Mouse (Mus musculus): Measurements from ENCODE around the gene Fbxo41. TPM values are rescaled to one million over a fixed set of nuclear protein-coding genes. Genes with fewer than 3 reads are reported as not detected.

Fbxo41 gene
- polyA plus RNA-seq, 1 experiment, result not detected

DNA sequence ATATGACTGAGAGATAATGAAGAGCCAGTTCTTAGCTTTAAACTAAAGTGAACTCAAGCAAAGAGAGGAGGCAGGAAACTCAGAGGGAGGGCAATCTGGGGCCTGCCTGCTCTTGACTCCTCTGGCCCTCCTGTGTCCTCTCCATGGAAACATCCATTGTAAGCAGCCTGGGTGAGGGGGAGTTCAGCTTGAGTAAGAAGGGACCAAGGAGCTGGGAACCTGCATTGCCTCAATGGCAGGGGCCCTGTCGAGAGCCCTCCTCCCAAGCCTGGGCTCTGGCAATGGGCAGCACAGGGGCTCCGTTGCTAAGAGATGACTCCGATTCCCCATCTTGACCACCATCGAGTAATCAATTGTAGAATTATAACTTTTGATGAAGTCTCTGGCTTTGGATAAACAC, 14.3 kb downstream of the Fbxo41 start:
- TF ChIP-seq CTCF (IDR thresholded peaks at IDR 0.05; ENCODE audit: control insufficient read depth, insufficient read depth, low read length), result no peak
- TF ChIP-seq POLR2A (IDR thresholded peaks at IDR 0.05; ENCODE audit: borderline replicate concordance, control insufficient read depth, low read depth, low read length), result no peak
- H3K4me3 ChIP-seq (replicated peaks; ENCODE audit: control insufficient read depth, low read depth, low read length), result no peak overlapping the region
- H3K27ac ChIP-seq (ENCODE audit: control insufficient read depth, insufficient read depth, low read depth, low read length, poor library complexity), result no peak overlapping the region
- 82% methylated on average over 4 of the region's 4 CpGs for WGBS
- H3K4me1 ChIP-seq (ENCODE audit: control insufficient read depth, insufficient read depth, low read length), result no peaks in the 10 kb centered on the region

DNA sequence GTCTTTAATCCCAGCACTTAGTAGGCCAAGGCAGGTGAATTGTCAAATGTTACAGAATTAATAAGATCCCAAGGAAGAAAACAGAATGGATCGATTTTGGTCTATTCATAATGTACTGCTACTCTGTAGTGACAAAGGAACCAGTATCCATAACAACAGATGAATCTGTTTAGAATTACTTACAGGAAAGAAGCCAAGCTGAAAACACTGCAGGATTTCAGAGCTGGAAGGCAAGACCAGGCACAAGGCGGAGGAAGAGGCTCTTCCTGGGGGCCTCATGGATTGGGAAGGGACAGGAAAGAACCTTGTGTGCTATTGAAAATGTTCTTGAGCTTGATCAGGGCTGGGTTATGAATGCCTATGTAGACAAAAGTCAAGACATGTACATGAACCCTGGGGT, 17.1 kb downstream of the Fbxo41 start:
- H3K4me1 ChIP-seq (ENCODE audit: control insufficient read depth, insufficient read depth, low read length), result no peaks in the 10 kb centered on the region
- 73% methylated on average over 2 of the region's 2 CpGs for WGBS
- TF ChIP-seq POLR2A (IDR thresholded peaks at IDR 0.05; ENCODE audit: borderline replicate concordance, control insufficient read depth, low read depth, low read length) (no peak), CTCF (IDR thresholded peaks at IDR 0.05; ENCODE audit: control insufficient read depth, insufficient read depth, low read length) (no peak)
- no peak overlapping the region for H3K27ac ChIP-seq (ENCODE audit: control insufficient read depth, insufficient read depth, low read depth, low read length, poor library complexity)
- H3K4me3 ChIP-seq (replicated peaks; ENCODE audit: control insufficient read depth, low read depth, low read length), result no peak overlapping the region

DNA sequence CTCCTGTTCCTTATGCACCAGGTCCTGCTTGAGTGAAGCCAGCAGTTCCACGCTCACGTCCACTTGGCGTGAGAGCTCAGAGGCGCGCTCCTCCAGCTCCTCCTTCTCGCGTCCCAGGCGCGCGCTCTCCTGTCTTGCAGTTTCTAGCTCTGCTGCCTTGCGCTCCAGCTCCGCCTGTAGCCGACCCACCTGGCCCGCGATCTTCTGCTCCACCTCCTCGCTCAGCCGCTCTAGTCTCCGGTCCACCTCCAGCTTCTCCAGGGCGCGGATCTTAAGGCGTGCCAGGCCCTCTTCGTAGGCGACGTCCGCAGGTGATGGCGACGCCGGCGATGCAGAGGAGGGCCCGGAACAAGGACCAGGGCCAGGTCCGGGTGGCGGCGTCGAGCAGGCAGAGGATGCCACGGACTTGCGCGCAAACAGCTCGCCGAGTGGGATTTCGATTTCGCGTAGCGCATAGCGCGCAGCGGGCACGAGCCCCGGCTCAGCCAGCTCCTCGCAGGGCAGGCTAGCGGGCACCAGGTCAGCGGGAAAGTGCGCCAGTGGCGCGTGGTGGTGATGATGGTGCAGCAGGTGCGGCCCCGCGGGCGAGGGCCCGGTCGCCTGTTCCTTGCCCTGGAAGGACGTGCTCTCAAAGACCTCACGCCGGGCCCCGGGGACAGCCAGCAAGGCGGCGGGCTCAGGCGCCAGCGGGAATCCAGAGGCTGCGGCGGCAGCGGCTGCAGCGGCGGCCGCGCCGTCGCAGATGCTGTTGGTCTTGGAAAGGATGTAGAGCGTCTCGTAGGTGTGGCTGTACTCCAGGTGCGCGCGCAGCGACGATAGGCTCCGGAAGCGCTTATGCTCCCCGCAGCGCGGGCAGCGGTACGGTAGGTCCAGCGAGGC, 18.7 kb downstream of the Fbxo41 start:
- TF ChIP-seq CTCF (IDR thresholded peaks at IDR 0.05; ENCODE audit: control insufficient read depth, insufficient read depth, low read length) (no peak), POLR2A (IDR thresholded peaks at IDR 0.05; ENCODE audit: borderline replicate concordance, control insufficient read depth, low read depth, low read length) (no peak)
- no peak overlapping the region for H3K27ac ChIP-seq (ENCODE audit: control insufficient read depth, insufficient read depth, low read depth, low read length, poor library complexity)
- WGBS, result 7% methylated on average over 92 of the region's 92 CpGs
- H3K4me3 ChIP-seq (replicated peaks; ENCODE audit: control insufficient read depth, low read depth, low read length), result no peak overlapping the region
- H3K4me1 ChIP-seq (ENCODE audit: control insufficient read depth, insufficient read depth, low read length), result no peaks in the 10 kb centered on the region

DNA sequence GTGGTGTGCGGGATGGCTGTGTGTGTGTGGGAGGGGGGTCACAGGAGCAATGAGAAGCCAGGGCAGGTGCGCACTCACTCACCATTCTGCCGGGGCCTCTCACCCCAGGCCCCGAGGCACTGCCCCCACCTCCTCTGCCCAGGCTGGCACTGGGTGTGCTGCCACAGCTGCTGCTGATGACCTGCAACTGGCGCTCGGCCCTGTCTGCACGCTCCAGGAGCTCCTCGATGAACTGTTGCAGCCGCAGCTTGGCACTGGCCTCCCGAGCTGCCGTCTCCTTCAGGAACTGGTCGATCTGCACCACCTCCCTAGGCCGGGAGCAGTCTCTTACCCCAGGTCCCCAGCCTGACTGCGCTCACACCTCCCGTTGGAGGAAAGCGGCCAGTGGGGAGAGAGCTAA, 22.1 kb downstream of the Fbxo41 start:
- TF ChIP-seq CTCF (IDR thresholded peaks at IDR 0.05; ENCODE audit: control insufficient read depth, insufficient read depth, low read length) (no peak), POLR2A (IDR thresholded peaks at IDR 0.05; ENCODE audit: borderline replicate concordance, control insufficient read depth, low read depth, low read length) (no peak)
- WGBS, result 67% methylated on average over 16 of the region's 16 CpGs
- Histone ChIP-seq H3K4me3 (replicated peaks; ENCODE audit: control insufficient read depth, low read depth, low read length) (no peak overlapping the region), H3K27ac (ENCODE audit: control insufficient read depth, insufficient read depth, low read depth, low read length, poor library complexity) (no peak overlapping the region), H3K4me1 (ENCODE audit: control insufficient read depth, insufficient read depth, low read length) (no peaks in the 10 kb centered on the region; the same call in 1 of the 2 replicates)

DNA sequence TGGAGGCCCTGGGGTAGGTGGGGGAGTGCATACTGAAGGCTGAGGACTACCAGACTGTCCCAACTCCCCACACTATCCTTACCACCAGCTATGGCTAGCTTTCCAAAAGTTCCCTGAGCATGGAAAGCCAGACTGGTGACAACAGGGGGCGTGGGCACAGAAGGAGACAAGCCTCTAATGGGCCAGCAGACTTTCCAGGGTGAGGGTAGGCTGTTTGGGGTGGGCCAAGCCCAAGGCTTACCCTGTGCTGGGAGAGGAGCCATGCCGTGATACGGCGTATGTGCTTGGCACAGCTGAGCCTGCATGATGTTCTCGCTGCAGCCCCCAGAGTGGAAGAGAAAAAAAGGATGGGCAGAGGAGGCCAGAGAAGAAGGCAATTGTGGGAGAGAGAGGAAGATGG, 22.8 kb downstream of the Fbxo41 start:
- Histone ChIP-seq H3K4me3 (replicated peaks; ENCODE audit: control insufficient read depth, low read depth, low read length) (no peak overlapping the region), H3K4me1 (ENCODE audit: control insufficient read depth, insufficient read depth, low read length) (no peaks in the 10 kb centered on the region; the same call in 1 of the 2 replicates), H3K27ac (ENCODE audit: control insufficient read depth, insufficient read depth, low read depth, low read length, poor library complexity) (no peak overlapping the region)
- TF ChIP-seq POLR2A (IDR thresholded peaks at IDR 0.05; ENCODE audit: borderline replicate concordance, control insufficient read depth, low read depth, low read length) (no peak), CTCF (IDR thresholded peaks at IDR 0.05; ENCODE audit: control insufficient read depth, insufficient read depth, low read length) (no peak)
- WGBS, result 76% methylated on average over 5 of the region's 5 CpGs

DNA sequence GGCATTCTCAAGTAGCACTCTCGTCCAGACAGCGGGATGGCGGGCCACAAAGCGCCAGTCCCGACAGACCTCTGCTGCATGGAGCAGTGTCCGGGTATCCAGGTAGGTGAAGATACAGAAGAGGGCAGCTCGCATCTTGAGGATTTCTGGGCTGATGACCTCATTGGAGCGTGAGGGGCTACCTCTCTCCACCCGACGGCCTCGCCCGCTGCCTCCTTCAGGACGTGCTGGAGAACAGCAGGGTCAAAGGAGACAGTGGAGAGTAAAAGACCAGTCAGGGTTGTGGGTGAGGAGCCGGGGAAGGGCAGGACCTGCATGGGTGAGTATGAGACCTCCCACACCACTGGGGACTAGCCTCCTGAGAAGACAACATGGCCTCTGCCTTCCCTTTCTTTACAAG, 24.4 kb downstream of the Fbxo41 start:
- no peak overlapping the region for H3K4me3 ChIP-seq (replicated peaks; ENCODE audit: control insufficient read depth, low read depth, low read length)
- WGBS, result 48% methylated on average over 14 of the region's 14 CpGs
- TF ChIP-seq POLR2A (IDR thresholded peaks at IDR 0.05; ENCODE audit: borderline replicate concordance, control insufficient read depth, low read depth, low read length) (no peak), CTCF (IDR thresholded peaks at IDR 0.05; ENCODE audit: control insufficient read depth, insufficient read depth, low read length) (no peak)
- no peaks in the 10 kb centered on the region; the same call in 1 of the 2 replicates for H3K4me1 ChIP-seq (ENCODE audit: control insufficient read depth, insufficient read depth, low read length)
- no peak overlapping the region for H3K27ac ChIP-seq (ENCODE audit: control insufficient read depth, insufficient read depth, low read depth, low read length, poor library complexity)

DNA sequence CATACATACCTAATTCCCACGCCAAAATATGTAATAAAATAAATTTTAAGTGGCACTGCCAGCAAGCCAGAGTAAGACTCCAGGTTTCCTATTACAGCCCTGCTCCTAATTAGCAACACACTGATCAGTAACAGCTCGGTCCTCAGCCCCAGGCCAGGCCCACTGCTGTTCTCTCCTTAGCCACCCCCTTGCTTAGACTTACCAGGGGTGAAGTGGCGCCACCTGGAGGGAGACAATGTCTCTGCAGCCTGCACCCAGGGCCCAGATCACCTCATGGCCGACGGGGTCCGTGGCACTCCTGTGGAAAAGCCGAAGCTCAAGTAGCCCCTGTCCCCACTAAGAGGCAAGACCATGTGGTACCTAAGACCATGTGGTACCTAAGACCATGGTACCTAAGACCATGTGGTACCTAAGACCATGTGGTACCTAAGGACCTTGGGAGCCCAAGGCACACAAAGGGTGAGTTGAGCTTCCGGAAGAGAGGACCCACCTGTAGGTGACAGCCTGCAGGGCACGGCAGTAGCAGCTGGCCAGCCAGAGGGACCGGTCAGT, 25.4 kb downstream of the Fbxo41 start:
- TF ChIP-seq CTCF (IDR thresholded peaks at IDR 0.05; ENCODE audit: control insufficient read depth, insufficient read depth, low read length), result peak; percentile 63
- TF ChIP-seq POLR2A (IDR thresholded peaks at IDR 0.05; ENCODE audit: borderline replicate concordance, control insufficient read depth, low read depth, low read length), result no peak
- WGBS, result 39% methylated on average over 10 of the region's 10 CpGs
- no peak overlapping the region for H3K27ac ChIP-seq (ENCODE audit: control insufficient read depth, insufficient read depth, low read depth, low read length, poor library complexity)
- H3K4me1 ChIP-seq (ENCODE audit: control insufficient read depth, insufficient read depth, low read length), result no peaks in the 10 kb centered on the region; the same call in 1 of the 2 replicates
- H3K4me3 ChIP-seq (replicated peaks; ENCODE audit: control insufficient read depth, low read depth, low read length), result no peak overlapping the region

DNA sequence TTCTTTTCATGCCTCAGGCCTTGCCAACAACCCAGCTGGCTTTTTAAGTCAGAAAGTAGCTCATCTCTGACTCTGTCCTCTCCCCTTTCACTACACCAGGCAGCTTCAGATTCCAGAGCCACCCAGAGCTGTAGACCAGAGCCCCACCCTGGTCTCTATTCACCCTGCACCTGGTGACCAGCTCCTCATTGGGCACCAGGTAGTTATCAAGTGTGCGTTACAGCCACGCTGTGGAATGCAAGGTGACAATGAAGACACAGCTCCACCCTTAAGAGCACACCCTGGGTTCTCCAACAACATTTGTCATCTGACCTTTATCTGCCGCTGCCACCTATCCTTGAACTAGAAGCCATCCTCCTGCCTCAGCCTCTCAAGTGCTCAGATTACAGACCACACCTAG, 27.2 kb downstream of the Fbxo41 start:
- Histone ChIP-seq H3K4me1 (ENCODE audit: control insufficient read depth, insufficient read depth, low read length) (no peaks in the 10 kb centered on the region; the same call in 1 of the 2 replicates), H3K27ac (ENCODE audit: control insufficient read depth, insufficient read depth, low read depth, low read length, poor library complexity) (no peak overlapping the region), H3K4me3 (replicated peaks; ENCODE audit: control insufficient read depth, low read depth, low read length) (no peak overlapping the region)
- 80% methylated on average over 3 of the region's 3 CpGs for WGBS
- TF ChIP-seq CTCF (IDR thresholded peaks at IDR 0.05; ENCODE audit: control insufficient read depth, insufficient read depth, low read length) (no peak), POLR2A (IDR thresholded peaks at IDR 0.05; ENCODE audit: borderline replicate concordance, control insufficient read depth, low read depth, low read length) (no peak)

All from bone marrow, adult 2 months (tissue).